ENCODE assay signal across 8 mouse cellular contexts in genomic region chr5:144761161-144761868, GRCm38 (mm10). TPM values are rescaled to one million over a fixed set of nuclear protein-coding genes. Genes with fewer than 3 reads are reported as not detected.
DNase-seq lines count a peak whose midpoint lies in the region; ATAC-seq and TF ChIP-seq lines count a peak whose summit lies in the region.

Gene Tmem130, minus strand, starts transcription at chr5:144761818.

- under 1% methylated on average over 38 of the region's 38 CpGs for WGBS in hindbrain, postnatal 0 days
- WGBS in neural tube, embryonic 11.5 days = 1% methylated on average over 38 of the region's 38 CpGs

- H3K4me2 ChIP-seq in hindbrain, postnatal 0 days (ENCODE audit: low read depth, low read length) = peak within 1 kb of the TSS; percentile 58
- H3K4me2 ChIP-seq in neural tube, embryonic 11.5 days (ENCODE audit: low read depth) = peak within 1 kb of the TSS; percentile 55

- no peaks in the 10 kb centered on the region for H3K9me3 ChIP-seq in hindbrain, postnatal 0 days (ENCODE audit: low read length)
- no peaks in the 10 kb centered on the region for H3K9me3 ChIP-seq in neural tube, embryonic 11.5 days (ENCODE audit: control insufficient read depth, low read length)

- H3K27me3 ChIP-seq in hindbrain, postnatal 0 days (ENCODE audit: insufficient read depth, low read length) = no peaks in the 10 kb centered on the region
- H3K27me3 ChIP-seq in neural tube, embryonic 11.5 days (ENCODE audit: control insufficient read depth, insufficient read depth, low read length) = peaks cover 13% of the 10 kb centered on the region; the same call in 1 of the 2 replicates

- TF ChIP-seq CTCF in hindbrain, postnatal 0 days (IDR thresholded peaks at IDR 0.05; ENCODE audit: low read depth) = peak; percentile 45

- H3K4me3 ChIP-seq in hindbrain, postnatal 0 days (ENCODE audit: low read length) = peak within 1 kb of the TSS; percentile 57
- H3K4me3 ChIP-seq in neural tube, embryonic 11.5 days (ENCODE audit: low read depth, low read length) = peak within 1 kb of the TSS; percentile 32

- intact Hi-C loops in left cerebral cortex, postnatal 14 days (cut with DNase I) = no loop called here

- peak within 1 kb of the TSS; percentile 75 for H3K9ac ChIP-seq in hindbrain, postnatal 0 days (replicated peaks; ENCODE audit: low read length)
- peak within 1 kb of the TSS; percentile 43 for H3K9ac ChIP-seq in neural tube, embryonic 11.5 days (ENCODE audit: low read length)

- peaks cover 10% of the 10 kb centered on the region; the same call in 1 of the 2 replicates for H3K4me1 ChIP-seq in hindbrain, postnatal 0 days (ENCODE audit: insufficient read depth, low read length)
- H3K4me1 ChIP-seq in neural tube, embryonic 11.5 days (ENCODE audit: control insufficient read depth, insufficient read depth, low read length) = no peaks in the 10 kb centered on the region

- DNase-seq in urinary bladder, postnatal 14 days (ENCODE audit: low spot score) = peak; percentile 11
- DNase-seq in urinary bladder, postnatal 10 days (ENCODE audit: low spot score) = no peak
- DNase-seq in embryo, embryonic 11 days = peak; percentile 54
- DNase-seq in hindbrain, postnatal 0 days (ENCODE audit: low spot score) = peak; percentile 87
- DNase-seq in left cerebral cortex, postnatal 14 days (ENCODE audit: low spot score in 2 of 2) = peak; percentile 82 to 89
- DNase-seq in neural tube, embryonic 11.5 days (ENCODE audit: low spot score) = peak; percentile 68
- DNase-seq in MN1 (ENCODE audit: low spot score) = no peak
- DNase-seq in gastrocnemius, adult 18-20 months (ENCODE audit: low spot score) = no peak

- peak; percentile 87 for ATAC-seq in hindbrain, postnatal 0 days
- peak; percentile 68; the same call in 1 of the 2 replicates for ATAC-seq in neural tube, embryonic 11.5 days (ENCODE audit: insufficient read depth, low FRiP score, low TSS enrichment)

- no peaks in the 10 kb centered on the region for H3K36me3 ChIP-seq in hindbrain, postnatal 0 days (ENCODE audit: insufficient read depth, low read length)
- no peaks in the 10 kb centered on the region for H3K36me3 ChIP-seq in neural tube, embryonic 11.5 days (ENCODE audit: control insufficient read depth, insufficient read depth, low read length)

- H3K27ac ChIP-seq in hindbrain, postnatal 0 days = peak within 1 kb of the TSS; percentile 90
- H3K27ac ChIP-seq in neural tube, embryonic 11.5 days (ENCODE audit: low read depth, low read length) = no peak within 1 kb of the TSS

RNA-seq across cellular contexts. Expression of gene Tmem130, which starts in this region (rescaled TPM):
- 310 and 321 TPM in 2 replicates for total RNA-seq in hindbrain, postnatal 0 days (2014; rRNA removed)
- polyA plus RNA-seq in hindbrain, postnatal 0 days (2015; fragmentation: Nextera tagmentation; extraction: Ambion mirVana) = 412 and 459 TPM in 2 replicates
- 100 to 1,000 TPM; 155 to 183 TPM for total RNA-seq in left cerebral cortex, postnatal 14 days (2021)
- 18.4 and 19.6 TPM in 2 replicates for polyA plus RNA-seq in neural tube, embryonic 11.5 days (2014; fragmentation: Nextera tagmentation; extraction: Ambion mirVana)
- not detected for total RNA-seq in gastrocnemius, adult 18-20 months (2021)

Comparison
In these comparisons a context has a peak if more than half of its experiments do, and no peak if none do; other contexts are left out.
1. RNA of gene Tmem130 (total RNA-seq): 310 to 321 TPM in hindbrain, postnatal 0 days and 155 to 183 TPM in left cerebral cortex, postnatal 14 days; not detected in gastrocnemius, adult 18-20 months; every median in the first group is over 100 times any median in the second.
2. RNA of gene Tmem130 (polyA plus RNA-seq): 412 to 459 TPM in hindbrain, postnatal 0 days; 18.4 to 19.6 TPM in neural tube, embryonic 11.5 days; every median in the first group is over 10 times any median in the second.
3. DNase-seq: peak in urinary bladder, postnatal 14 days (single experiment), embryo, embryonic 11 days (single experiment), hindbrain, postnatal 0 days (single experiment), left cerebral cortex, postnatal 14 days (2 of 2) and neural tube, embryonic 11.5 days (single experiment); none in urinary bladder, postnatal 10 days (single experiment), MN1 (single experiment) and gastrocnemius, adult 18-20 months (single experiment).